Mouse (Mus musculus): ENCODE results near the gene Gm11397. TPM values are rescaled to one million over a fixed set of nuclear protein-coding genes. Genes with fewer than 3 reads are reported as not detected.
"Not testable (repeated sequence)": the region's sequence is repeated elsewhere in the genome, so short reads cannot be mapped to it uniquely, and the experiment has no call there.

Gm11397 gene
- polyA plus RNA-seq (2015; fragmentation: Nextera tagmentation; extraction: Ambion mirVana) = not detected in 2 replicates

DNA sequence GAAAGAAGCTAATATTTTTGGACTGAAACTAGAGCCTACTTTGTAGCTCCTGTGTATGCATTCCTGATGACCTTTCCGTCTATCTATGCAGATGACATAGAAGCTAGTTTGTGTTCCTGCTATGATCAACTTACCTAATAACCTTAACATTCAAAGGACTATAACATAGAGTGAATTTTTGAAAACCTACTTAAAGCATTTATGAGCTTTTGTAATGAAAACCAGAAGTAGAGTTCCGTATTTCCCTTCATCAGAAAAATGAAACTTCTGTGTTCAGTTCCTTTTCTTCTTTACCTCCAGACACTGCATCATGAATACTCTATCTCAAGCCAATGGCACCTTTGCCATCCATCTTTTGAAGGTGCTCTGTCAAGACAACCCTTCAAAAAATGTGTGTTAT, at the start of gene Gm11397:
TSS of gene Gm11397 (plus strand) at position 301 of the 400 bp plus-strand sequence.
- H3K9ac ChIP-seq, H3K4me1 ChIP-seq: not testable (repeated sequence)
- WGBS = 78% methylated on average over 2 of the region's 2 CpGs

GRCm38 (mm10) chr13:33356666-33357065, 38.9 kb upstream of the Gm11397 start:
- H3K4me1 ChIP-seq; H3K36me3 ChIP-seq; H3K4me2 ChIP-seq; H3K9me3 ChIP-seq; H3K27me3 ChIP-seq (replicated peaks); H3K9ac ChIP-seq; H3K27ac ChIP-seq (replicated peaks); H3K4me3 ChIP-seq; ATAC-seq (ENCODE audit: extremely low read depth, insufficient number of reproducible peaks, low FRiP score, low TSS enrichment): not testable (repeated sequence)
- WGBS = 92% methylated on average over 1 of the region's 1 CpGs

More for the DNA sequence above, at the start of gene Gm11397:
- not testable (repeated sequence) for ATAC-seq (ENCODE audit: extremely low read depth, insufficient number of reproducible peaks, low FRiP score, low TSS enrichment); H3K27me3 ChIP-seq (replicated peaks); H3K9me3 ChIP-seq; H3K36me3 ChIP-seq; H3K27ac ChIP-seq (replicated peaks); H3K4me2 ChIP-seq; H3K4me3 ChIP-seq

DNA sequence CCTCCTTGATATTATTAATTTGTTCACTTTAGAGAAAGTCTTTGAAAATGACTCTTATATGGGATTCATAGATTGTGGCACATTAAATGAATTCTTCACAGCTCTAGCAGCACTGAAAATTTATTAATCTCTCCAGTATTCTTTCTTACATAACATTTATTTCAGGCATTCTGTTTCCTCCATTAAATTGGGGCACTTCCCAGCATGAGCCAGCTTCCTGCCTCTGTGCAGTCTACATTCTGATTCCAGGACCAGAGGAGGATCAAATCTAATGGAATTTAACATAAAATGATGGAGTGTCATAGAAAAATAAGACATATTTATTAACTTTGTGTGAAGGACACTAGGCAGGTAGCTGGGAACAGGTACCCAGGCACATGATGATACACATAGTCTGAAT, 37.2 kb downstream of the Gm11397 start:
- ATAC-seq (ENCODE audit: extremely low read depth, insufficient number of reproducible peaks, low FRiP score, low TSS enrichment); H3K27ac ChIP-seq (replicated peaks); H3K36me3 ChIP-seq; H3K4me2 ChIP-seq; H3K9me3 ChIP-seq; H3K27me3 ChIP-seq (replicated peaks); H3K4me1 ChIP-seq; H3K9ac ChIP-seq; H3K4me3 ChIP-seq: not testable (repeated sequence)

Other genes with a start within 250 kb of the Gm11397 start
- gene Serpinb9c, start 236.0 kb upstream of the Gm11397 start, polyA plus RNA-seq (2015; fragmentation: Nextera tagmentation; extraction: Ambion mirVana) = not detected in 2 replicates
- not detected in 2 replicates for gene Serpinb9d, start 202.8 kb upstream of the Gm11397 start, polyA plus RNA-seq (2015; fragmentation: Nextera tagmentation; extraction: Ambion mirVana)
- not detected in 2 replicates for gene Serpinb9e, start 146.1 kb upstream of the Gm11397 start, polyA plus RNA-seq (2015; fragmentation: Nextera tagmentation; extraction: Ambion mirVana)
- not detected in 2 replicates for gene Serpinb9f, start 71.7 kb upstream of the Gm11397 start, polyA plus RNA-seq (2015; fragmentation: Nextera tagmentation; extraction: Ambion mirVana)
- gene Serpinb9g, start 89.0 kb downstream of the Gm11397 start, polyA plus RNA-seq (2015; fragmentation: Nextera tagmentation; extraction: Ambion mirVana) = not detected in 2 replicates